Mouse (Mus musculus) stomach, postnatal 0 days (tissue): ENCODE measurements around the gene Kctd13. TPM values are rescaled to one million over a fixed set of nuclear protein-coding genes. Genes with fewer than 3 reads are reported as not detected.
A peak's percentile ranks its signal among the peaks of the same experiment; 100 is the strongest.

Experiments
- ATAC-seq: fragments of 200-750 bp; cut with Nextera tagmentation; 2 replicates; pipeline ENCODE4 v1.8.0; 2017; ENCODE audit not compliant: low FRiP score, low TSS enrichment
- DNase-seq: peaks from one replicate; pipeline ENCODE4 v3.0.0-alpha.2; 2016; ENCODE audit warnings: low spot score
- H3K27ac ChIP-seq: fragments of 300-500 bp; sonication (generic); replicated peaks from 2 replicates; pipeline ENCODE4 v1.5.1; 2014; ENCODE audit warnings: mild to moderate bottlenecking, control low read depth
- H3K27me3 ChIP-seq: fragments of 300-500 bp; sonication (generic); 2 replicates; pipeline ENCODE4 v1.6.1; 2014; ENCODE audit warnings: low read length; ENCODE audit not compliant: control insufficient read depth, insufficient read depth
- H3K36me3 ChIP-seq: fragments of 300-500 bp; sonication (generic); 2 replicates; pipeline ENCODE4 v1.6.1; 2014; ENCODE audit warnings: low read length, mixed read lengths; ENCODE audit not compliant: control insufficient read depth, insufficient read depth
- H3K4me1 ChIP-seq: fragments of 300-500 bp; sonication (generic); replicated peaks from 2 replicates; pipeline ENCODE4 v1.6.1; 2014; ENCODE audit warnings: antibody characterized with exemption; ENCODE audit not compliant: control insufficient read depth, insufficient read depth
- H3K4me2 ChIP-seq: fragments of 300-500 bp; sonication (generic); replicated peaks from 2 replicates; pipeline ENCODE4 v1.6.1; 2014; ENCODE audit warnings: low read depth, mild to moderate bottlenecking, control low read depth, moderate library complexity
- H3K4me3 ChIP-seq: fragments of 300-500 bp; sonication (generic); 2 replicates; pipeline ENCODE4 v1.5.1; 2014; ENCODE audit warnings: low read depth, low read length, control low read depth
- H3K9ac ChIP-seq: fragments of 300-500 bp; sonication (generic); 2 replicates; pipeline ENCODE4 v1.6.1; 2014; ENCODE audit warnings: mild to moderate bottlenecking, low read length, control low read depth, mixed read lengths
- H3K9me3 ChIP-seq: fragments of 300-500 bp; sonication (generic); 2 replicates; pipeline ENCODE4 v1.6.1; 2016; ENCODE audit warnings: low read length; ENCODE audit not compliant: control insufficient read depth
- CTCF ChIP-seq: IDR thresholded peaks from 2 replicates; pipeline ENCODE4 v1.5.1; 2016; ENCODE audit warnings: antibody characterized with exemption, low read depth, mild to moderate bottlenecking, moderate library complexity
- EP300 ChIP-seq: optimal IDR thresholded peaks from 2 replicates; pipeline ENCODE3; 2016; ENCODE audit warnings: antibody characterized with exemption
- WGBS: fragments of 180-500 bp; shearing (Covaris S2); extraction: QIAGEN DNeasy Blood & Tissue Kit; methylation state at CpG from one replicate; pipeline ENCODE4 v1.1.7; 2014; 5-methylcytosine and 5-hydroxymethylcytosine counted together
- polyA plus RNA-seq: library from polyadenylated mRNA; unstranded; fragments of >200 nt; fragmentation: Nextera tagmentation; extraction: Ambion mirVana; gene quantifications from 2 replicates; pipeline ENCODE4 v1.2.1, GENCODE M21; 2015

Kctd13 gene
- polyA plus RNA-seq, 1 experiment from 2014 or later: 10.2 TPM

GRCm38 (mm10) chr7:126952646-126953045, 24.0 kb downstream of the Kctd13 start:
- TF ChIP-seq EP300 (no peak), CTCF (no peak)
- no peaks in the 10 kb centered on the region for H3K36me3 ChIP-seq
- ATAC-seq (no peak), DNase-seq (no peak)
- H3K9me3 ChIP-seq: no peaks in the 10 kb centered on the region
- no peaks in the 10 kb centered on the region for H3K4me1 ChIP-seq
- H3K4me2 ChIP-seq: no peak overlapping the region
- H3K27me3 ChIP-seq: no peaks in the 10 kb centered on the region
- no peak overlapping the region for H3K27ac ChIP-seq
- WGBS: 2% methylated on average over 8 of the region's 8 CpGs
- H3K9ac ChIP-seq: no peak overlapping the region
- no peak overlapping the region for H3K4me3 ChIP-seq

- WGBS: 58% methylated on average over 3 of the region's 3 CpGs
- ATAC-seq: no peak
- TF ChIP-seq CTCF: no peak
- TF ChIP-seq EP300: no peak
Observed at GRCm38 (mm10) chr7:126955125-126955524, 26.4 kb downstream of the Kctd13 start.

GRCm38 (mm10) chr7:126959780-126960179, 31.1 kb downstream of the Kctd13 start:
- no peak overlapping the region for H3K4me3 ChIP-seq
- H3K4me2 ChIP-seq: no peak overlapping the region
- no peak overlapping the region for H3K9ac ChIP-seq
- no peaks in the 10 kb centered on the region for H3K36me3 ChIP-seq
- WGBS: 52% methylated on average over 9 of the region's 9 CpGs
- H3K4me1 ChIP-seq: no peaks in the 10 kb centered on the region
- no peak overlapping the region for H3K27ac ChIP-seq
- no peaks in the 10 kb centered on the region for H3K27me3 ChIP-seq
- TF ChIP-seq CTCF: no peak
- TF ChIP-seq EP300: no peak
- DNase-seq: no peak
- no peaks in the 10 kb centered on the region for H3K9me3 ChIP-seq
- no peak for ATAC-seq

More at GRCm38 (mm10) chr7:126955125-126955524, 26.4 kb downstream of the Kctd13 start:
- H3K36me3 ChIP-seq: no peaks in the 10 kb centered on the region
- H3K4me3 ChIP-seq: no peak overlapping the region
- no peak overlapping the region for H3K9ac ChIP-seq
- no peak for DNase-seq
- H3K27me3 ChIP-seq: no peaks in the 10 kb centered on the region
- H3K4me1 ChIP-seq: no peaks in the 10 kb centered on the region
- no peak overlapping the region for H3K27ac ChIP-seq
- no peaks in the 10 kb centered on the region for H3K9me3 ChIP-seq
- H3K4me2 ChIP-seq: no peak overlapping the region

- no peaks in the 10 kb centered on the region for H3K36me3 ChIP-seq
- no peak for ATAC-seq
- DNase-seq: no peak
- no peak overlapping the region for H3K4me3 ChIP-seq
- H3K9ac ChIP-seq: no peak overlapping the region
- no peaks in the 10 kb centered on the region for H3K9me3 ChIP-seq
- H3K27me3 ChIP-seq: no peaks in the 10 kb centered on the region
- 82% methylated on average over 5 of the region's 5 CpGs for WGBS
- no peaks in the 10 kb centered on the region for H3K4me1 ChIP-seq
- H3K4me2 ChIP-seq: no peak overlapping the region
- TF ChIP-seq CTCF (no peak), EP300 (no peak)
- no peak overlapping the region for H3K27ac ChIP-seq
Observed at GRCm38 (mm10) chr7:126961095-126961494, 32.4 kb downstream of the Kctd13 start.

- Histone ChIP-seq H3K9me3 (no peaks in the 10 kb centered on the region), H3K4me3 (no peak overlapping the region), H3K27ac (no peak overlapping the region), H3K36me3 (no peaks in the 10 kb centered on the region), H3K27me3 (no peaks in the 10 kb centered on the region), H3K9ac (no peak overlapping the region), H3K4me2 (no peak overlapping the region), H3K4me1 (no peaks in the 10 kb centered on the region)
- no peak for DNase-seq
- TF ChIP-seq EP300 (no peak), CTCF (no peak)
- WGBS: 87% methylated on average over 4 of the region's 4 CpGs
- no peak for ATAC-seq
Observed at GRCm38 (mm10) chr7:126961965-126962364, 33.3 kb downstream of the Kctd13 start.

- peak; percentile 78 for TF ChIP-seq CTCF
- TF ChIP-seq EP300: no peak
- DNase-seq: peak; percentile 68
- 24% methylated on average over 19 of the region's 19 CpGs for WGBS
- Histone ChIP-seq H3K27ac (no peak overlapping the region), H3K9me3 (no peaks in the 10 kb centered on the region), H3K4me1 (no peaks in the 10 kb centered on the region), H3K36me3 (no peaks in the 10 kb centered on the region), H3K27me3 (no peaks in the 10 kb centered on the region), H3K4me2 (no peak overlapping the region), H3K4me3 (no peak overlapping the region), H3K9ac (no peak overlapping the region)
- ATAC-seq: 0 out of 2 replicates have a peak, but pooled peaks have one; percentile 28
Observed at GRCm38 (mm10) chr7:126963548-126964286, 35.0 kb downstream of the Kctd13 start.
